Mouse (Mus musculus) olfactory bulb, adult 2 months (tissue): ENCODE results near the gene Fam49a. TPM values are rescaled to one million over a fixed set of nuclear protein-coding genes. Genes with fewer than 3 reads are reported as not detected.
A peak's percentile ranks its signal among the peaks of the same experiment; 100 is the strongest.

Experiments used
- H3K27ac ChIP-seq: fragments of 200-500 bp; 2 replicates; pipeline ENCODE4 v1.5.1; 2012; ENCODE audit warnings: low read depth, low read length; ENCODE audit not compliant: insufficient read depth
- H3K4me1 ChIP-seq: fragments of 200-500 bp; 2 replicates; pipeline ENCODE4 v1.6.1; 2012; ENCODE audit warnings: low read length; ENCODE audit not compliant: control insufficient read depth, insufficient read depth
- H3K4me3 ChIP-seq: fragments of 200-500 bp; 2 replicates; pipeline ENCODE4 v1.5.1; 2012; ENCODE audit warnings: mild to moderate bottlenecking, low read depth, low read length, moderate library complexity; ENCODE audit not compliant: insufficient read depth
- CTCF ChIP-seq: fragments of 200-500 bp; IDR thresholded peaks from 2 replicates; pipeline ENCODE4 v1.5.1; 2012; ENCODE audit warnings: low read depth, mild to moderate bottlenecking, low read length, moderate library complexity; ENCODE audit not compliant: insufficient read depth
- POLR2A ChIP-seq: fragments of 200-500 bp; IDR thresholded peaks from 2 replicates; pipeline ENCODE4 v1.6.1; 2012; ENCODE audit warnings: mild to moderate bottlenecking, low read depth, low read length, moderate library complexity; ENCODE audit not compliant: insufficient read depth
- WGBS: fragments of 180-500 bp; shearing (Covaris S2); methylation state at CpG from one replicate; pipeline ENCODE4 v1.1.7; 2018; 5-methylcytosine and 5-hydroxymethylcytosine counted together
- polyA plus RNA-seq: library from polyadenylated mRNA; stranded (reverse); fragments of >200 nt; gene quantifications from 2 replicates; pipeline ENCODE4 v1.2.4, GENCODE M21; 2012; ENCODE audit warnings: low replicate concordance; ENCODE audit not compliant: missing spikeins, insufficient read depth, insufficient read length

The Fam49a gene
- polyA plus RNA-seq, 1 experiment, result not detected

DNA sequence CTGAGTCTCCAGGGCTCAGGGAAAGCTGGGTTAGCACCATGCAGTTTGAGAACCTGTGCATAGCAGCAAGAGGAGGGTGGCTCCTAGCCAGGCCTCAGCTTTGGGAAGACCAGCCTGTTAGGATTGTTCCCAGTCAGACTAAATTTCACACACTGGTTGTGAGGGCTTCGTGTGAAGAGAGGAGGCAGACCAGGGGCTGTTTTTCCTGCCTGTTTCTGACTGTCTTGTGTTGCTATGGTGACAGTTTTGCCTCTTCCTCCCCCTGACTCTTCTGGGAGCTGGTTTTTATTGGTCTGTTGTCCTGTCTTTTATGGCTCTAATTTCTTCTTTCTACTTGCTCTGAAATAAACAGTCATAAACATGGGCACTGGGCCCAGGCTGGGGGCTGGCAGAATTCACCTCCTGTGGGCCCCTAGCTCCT lies 1.4 kb downstream of the Fam49a start:
- Histone ChIP-seq H3K4me1 (peaks cover 7% of the 10 kb centered on the region), H3K4me3 (peak overlapping the region; percentile 67), H3K27ac (peak overlapping the region; percentile 94)
- 0% methylated on average over 1 of the region's 1 CpGs for WGBS
- no peak for TF ChIP-seq POLR2A
- TF ChIP-seq CTCF, result no peak

GRCm38 (mm10) chr12:12264151-12264550 lies 2.2 kb downstream of the Fam49a start:
- Histone ChIP-seq H3K4me3 (peak overlapping the region; percentile 67), H3K27ac (peak overlapping the region; percentile 60), H3K4me1 (peaks cover 7% of the 10 kb centered on the region)
- no peak for TF ChIP-seq POLR2A
- TF ChIP-seq CTCF, result no peak
- WGBS, result 19% methylated on average over 5 of the region's 5 CpGs

DNA sequence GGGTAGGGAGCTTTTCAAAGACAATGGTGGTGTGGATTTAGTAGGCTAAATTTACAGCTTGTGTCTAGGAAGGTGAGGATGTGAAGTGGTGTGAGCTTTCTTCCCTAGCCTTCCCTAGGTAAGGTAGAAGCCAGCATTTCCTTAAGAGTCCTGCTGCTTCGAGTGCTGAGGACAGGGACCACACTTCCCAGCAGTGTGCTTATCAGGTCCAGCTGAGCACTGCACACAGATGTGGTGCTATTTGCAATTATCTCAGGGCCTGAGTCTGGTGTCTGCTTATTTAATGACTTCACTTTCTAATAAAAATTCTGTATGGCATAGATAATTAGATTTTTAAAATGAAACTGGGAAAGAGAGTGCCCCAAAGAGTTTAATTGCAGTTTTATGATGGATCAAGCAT lies 4.6 kb downstream of the Fam49a start:
- Histone ChIP-seq H3K4me3 (no peak overlapping the region), H3K27ac (no peak overlapping the region), H3K4me1 (peaks cover 7% of the 10 kb centered on the region)
- TF ChIP-seq CTCF (no peak), POLR2A (no peak)
- 63% methylated on average over 1 of the region's 1 CpGs for WGBS

- H3K4me3 ChIP-seq, result no peak overlapping the region
- H3K27ac ChIP-seq, result no peak overlapping the region
- H3K4me1 ChIP-seq, result peaks cover 13% of the 10 kb centered on the region
- TF ChIP-seq POLR2A (no peak), CTCF (no peak)
- WGBS, result 52% methylated on average over 3 of the region's 3 CpGs
Observed at GRCm38 (mm10) chr12:12270495-12270894, 8.6 kb downstream of the Fam49a start.

DNA sequence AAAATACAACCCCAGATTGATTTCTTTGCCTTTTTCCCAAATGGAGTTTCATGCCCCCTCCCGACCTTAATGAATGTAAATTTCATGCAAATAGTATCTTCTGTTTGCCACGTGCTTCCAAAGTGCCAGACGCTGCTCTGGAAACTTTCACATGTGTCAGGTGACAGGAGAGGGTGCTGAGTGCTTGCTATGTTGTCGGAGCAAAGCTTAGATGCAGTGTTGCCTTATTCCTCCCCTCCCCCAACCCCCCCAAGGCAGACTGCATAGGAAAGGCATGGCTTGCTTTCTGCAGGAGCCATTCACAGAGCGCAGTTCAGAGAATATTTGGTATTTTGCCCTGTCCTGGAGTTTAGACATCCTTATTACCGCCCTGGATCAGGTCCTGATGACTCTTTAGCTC lies 12.2 kb downstream of the Fam49a start:
- H3K4me3 ChIP-seq, result no peak overlapping the region
- TF ChIP-seq CTCF (no peak), POLR2A (no peak)
- WGBS, result 36% methylated on average over 6 of the region's 6 CpGs
- H3K27ac ChIP-seq, result no peak overlapping the region
- peaks cover 16% of the 10 kb centered on the region for H3K4me1 ChIP-seq

DNA sequence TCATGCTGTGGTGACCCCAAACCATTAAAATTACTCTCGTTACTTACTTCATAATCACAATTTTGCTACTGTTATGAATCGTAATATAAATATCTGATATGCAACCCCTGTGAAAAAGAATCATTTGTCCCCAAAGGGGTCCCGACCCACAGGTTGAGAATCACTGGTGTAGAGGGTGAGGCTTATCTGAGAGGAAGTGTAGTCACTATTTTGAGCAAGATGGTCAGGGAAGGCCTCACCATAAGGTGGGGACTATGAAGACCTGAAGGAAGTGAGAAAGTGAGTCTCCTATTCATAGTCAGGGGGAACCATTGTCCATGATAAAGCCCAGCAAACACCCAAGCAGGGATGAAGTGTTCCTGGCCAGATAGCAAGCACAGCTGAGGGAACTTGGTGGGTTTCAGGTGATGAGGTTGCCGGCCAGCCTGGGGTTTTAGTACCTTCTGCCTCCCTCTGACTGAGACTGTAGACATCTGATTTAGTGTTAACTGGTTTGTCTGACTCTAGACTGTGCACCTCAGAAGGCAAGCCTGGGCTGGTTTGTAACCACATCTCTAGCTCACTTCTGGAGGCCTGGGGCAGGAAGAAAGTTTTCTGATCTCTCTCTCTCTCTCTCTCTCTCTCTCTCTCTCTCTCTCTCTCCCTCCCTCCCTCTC lies 13.3 kb downstream of the Fam49a start:
- Histone ChIP-seq H3K27ac (no peak overlapping the region), H3K4me3 (no peak overlapping the region), H3K4me1 (peaks cover 14% of the 10 kb centered on the region)
- no peak for TF ChIP-seq CTCF
- TF ChIP-seq POLR2A, result no peak
- WGBS, result 88% methylated on average over 4 of the region's 4 CpGs

DNA sequence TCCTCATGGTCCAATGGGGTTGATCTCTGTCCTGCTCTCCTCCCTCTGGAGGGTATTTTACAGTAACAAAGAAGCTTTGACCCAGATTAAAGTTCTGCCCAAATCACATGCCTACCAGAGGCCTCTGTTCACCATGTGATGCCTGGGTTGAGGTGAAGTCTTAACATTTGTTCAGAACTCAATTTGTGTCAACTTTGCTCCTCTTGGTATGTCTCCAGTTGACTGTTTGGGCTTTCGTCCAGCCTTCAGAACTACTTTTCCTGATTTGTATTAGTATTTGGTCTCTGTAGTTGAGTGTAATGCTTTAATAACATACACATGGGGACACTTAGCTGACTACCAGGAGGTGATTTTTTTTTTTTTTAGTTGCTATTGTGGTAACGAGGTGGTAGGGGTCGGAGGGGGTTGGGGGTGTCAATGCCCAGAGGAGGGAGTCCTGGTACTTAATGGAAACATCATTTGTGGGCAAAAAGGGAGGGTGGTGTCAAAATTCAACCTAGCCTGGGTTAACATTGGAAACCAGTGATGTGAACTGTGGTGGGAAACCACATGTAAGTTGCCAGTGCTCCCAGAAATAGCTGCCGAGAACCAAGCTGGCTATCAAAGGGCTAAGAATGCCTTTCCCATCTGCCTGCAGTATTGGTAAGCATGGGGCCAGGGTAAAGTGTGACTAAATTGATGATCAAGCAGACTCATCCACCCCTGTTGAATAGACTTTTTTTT lies 16.0 kb downstream of the Fam49a start:
- Histone ChIP-seq H3K4me3 (no peak overlapping the region), H3K4me1 (peaks cover 9% of the 10 kb centered on the region), H3K27ac (no peak overlapping the region)
- 58% methylated on average over 4 of the region's 4 CpGs for WGBS
- no peak for TF ChIP-seq POLR2A
- TF ChIP-seq CTCF, result no peak

- H3K4me3 ChIP-seq, result no peak overlapping the region
- peaks cover 7% of the 10 kb centered on the region for H3K4me1 ChIP-seq
- H3K27ac ChIP-seq, result no peak overlapping the region
- no peak for TF ChIP-seq CTCF
- TF ChIP-seq POLR2A, result no peak
- WGBS, result 52% methylated on average over 7 of the region's 7 CpGs
Observed at GRCm38 (mm10) chr12:12278464-12278872, 16.5 kb downstream of the Fam49a start.

- H3K4me3 ChIP-seq, result no peak overlapping the region
- H3K27ac ChIP-seq, result no peak overlapping the region
- no peak for TF ChIP-seq CTCF
- no peak for TF ChIP-seq POLR2A
- 88% methylated on average over 10 of the region's 10 CpGs for WGBS
- H3K4me1 ChIP-seq, result peaks cover 8% of the 10 kb centered on the region
Observed at GRCm38 (mm10) chr12:12283702-12284288, 21.9 kb downstream of the Fam49a start.
